Mouse (Mus musculus) heart, adult 2 months (tissue): ENCODE measurements around the gene Capn7. TPM values are rescaled to one million over a fixed set of nuclear protein-coding genes. Genes with fewer than 3 reads are reported as not detected.

Experiments used
- DNase-seq, 2 experiments: peaks; one replicate each; pipeline ENCODE4 v3.0.0; 2021
- H3K27ac ChIP-seq: fragments of 200-600 bp; 2 replicates; pipeline ENCODE4 v1.8.1; 2022
- H3K27me3 ChIP-seq: fragments of 200-500 bp; 2 replicates; pipeline ENCODE4 v1.6.1; 2012; ENCODE audit warnings: mild to moderate bottlenecking, low read length, inconsistent platforms, mixed read lengths; ENCODE audit not compliant: control insufficient read depth, insufficient read depth
- H3K36me3 ChIP-seq: fragments of 200-500 bp; 2 replicates; pipeline ENCODE4 v1.6.1; 2012; ENCODE audit warnings: low read length, inconsistent platforms; ENCODE audit not compliant: control insufficient read depth, insufficient read depth
- H3K4me1 ChIP-seq: fragments of 200-500 bp; 2 replicates; pipeline ENCODE4 v1.6.1; 2011; ENCODE audit warnings: low read length; ENCODE audit not compliant: control insufficient read depth, insufficient read depth
- H3K4me3 ChIP-seq: fragments of 200-600 bp; 2 replicates; pipeline ENCODE4 v1.8.1; 2022
- H3K79me2 ChIP-seq: fragments of 200-500 bp; replicated peaks from 2 replicates; pipeline ENCODE4 v1.6.1; 2012; ENCODE audit warnings: mild to moderate bottlenecking, inconsistent platforms, low read length, moderate library complexity, mixed read lengths; ENCODE audit not compliant: control insufficient read depth, insufficient read depth
- H3K9ac ChIP-seq: fragments of 200-500 bp; 2 replicates; pipeline ENCODE4 v1.6.1; 2012; ENCODE audit warnings: low read depth, mild to moderate bottlenecking, control low read depth, inconsistent platforms, low read length, mixed read lengths
- CTCF ChIP-seq: fragments of 200-600 bp; IDR thresholded peaks from 2 replicates; pipeline ENCODE4 v1.8.1; 2022; ENCODE audit warnings: antibody characterized with exemption, mild to moderate bottlenecking, moderate library complexity
- EP300 ChIP-seq: fragments of 200-500 bp; IDR thresholded peaks from 2 replicates; pipeline ENCODE4 v1.6.1; 2011; ENCODE audit warnings: low read depth, low read length, control low read depth; ENCODE audit not compliant: insufficient read depth
- POLR2A ChIP-seq: fragments of 200-500 bp; IDR thresholded peaks from 2 replicates; pipeline ENCODE4 v1.6.1; 2011; ENCODE audit warnings: mild to moderate bottlenecking, low read depth, low read length, control low read depth; ENCODE audit not compliant: insufficient read depth
- WGBS: fragments of 180-500 bp; shearing (Covaris S2); methylation state at CpG from one replicate; pipeline ENCODE4 v1.1.7; 2018; 5-methylcytosine and 5-hydroxymethylcytosine counted together
- intact Hi-C: fragments of 180-260 bp; cut with DNase I; formaldehyde crosslinking; loops from one replicate; pipeline ENCODE4 v1.15.1; 2025
- polyA plus RNA-seq: library from polyadenylated mRNA; depleted of rRNA; stranded (reverse); fragments of >200 nt; gene quantifications from 2 replicates; pipeline ENCODE4 v1.2.3, GENCODE M21; 2012
- total RNA-seq, 2 experiments: library from RNA; stranded (reverse); gene quantifications; 2 replicates each; pipeline ENCODE4 v1.2.3; 2021

Gene Capn7
- total and polyA plus RNA-seq, 3 experiments: 15.3 to 32.5 (median 29.6) TPM

- H3K79me2 ChIP-seq: peaks cover 2% of the 10 kb centered on the region; the same call in 1 of the 2 replicates
- peaks cover 1% of the 10 kb centered on the region; the same call in 1 of the 2 replicates for H3K4me1 ChIP-seq
- H3K27ac ChIP-seq: no peak overlapping the region
- intact Hi-C loops: loop anchor here (5.0 kb wide), 2 partner anchors 86 to 131 kb away; partner anchors contain the start of genes Bap1, Phf7 and Tnnc1
- peak overlapping the region; percentile 38; the same call in 1 of the 2 replicates for H3K9ac ChIP-seq
- TF ChIP-seq CTCF (no peak), POLR2A (no peak), EP300 (no peak)
- no peaks in the 10 kb centered on the region for H3K27me3 ChIP-seq
- DNase-seq: no peak
- H3K36me3 ChIP-seq: peaks cover 4% of the 10 kb centered on the region
- H3K4me3 ChIP-seq: peak overlapping the region; percentile 97; the same call in 1 of the 2 replicates
Observed at GRCm38 (mm10) chr14:31337947-31338346, 1.5 kb downstream of the Capn7 start.

DNA sequence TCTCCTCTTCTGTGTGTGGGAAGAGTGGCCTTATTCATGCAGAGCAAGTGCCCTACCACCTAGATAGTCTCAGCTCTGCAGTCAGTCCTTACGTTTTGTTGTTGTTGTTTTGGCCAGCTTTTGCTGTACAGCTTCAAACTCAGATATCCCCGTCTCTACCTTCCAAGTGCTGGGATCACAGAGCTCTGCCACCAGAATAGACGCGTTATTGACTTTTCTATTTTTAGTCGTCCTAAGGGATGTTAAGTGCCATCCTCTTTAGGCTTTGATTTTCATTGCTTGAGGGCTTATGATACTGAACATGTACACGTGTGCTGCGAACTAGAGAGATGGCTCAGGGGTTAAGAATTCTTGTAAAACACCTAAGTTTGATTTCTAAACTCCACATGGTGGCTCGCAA is 6.8 kb downstream of the Capn7 start:
- H3K4me1 ChIP-seq: peaks cover 2% of the 10 kb centered on the region
- DNase-seq: peak in 1 of 2 experiments; percentile 15
- no peaks in the 10 kb centered on the region for H3K27me3 ChIP-seq
- 51% methylated on average over 8 of the region's 8 CpGs for WGBS
- peak overlapping the region; percentile 78 for H3K27ac ChIP-seq
- TF ChIP-seq CTCF (no peak), POLR2A (no peak), EP300 (no peak)
- intact Hi-C loops: no loop called here
- H3K9ac ChIP-seq: peak overlapping the region; percentile 57
- H3K36me3 ChIP-seq: peaks cover 37% of the 10 kb centered on the region
- peaks cover 4% of the 10 kb centered on the region for H3K79me2 ChIP-seq
- no peak overlapping the region for H3K4me3 ChIP-seq

- WGBS: 72% methylated on average over 1 of the region's 1 CpGs
- intact Hi-C loops: no loop called here
- peaks cover 37% of the 10 kb centered on the region for H3K36me3 ChIP-seq
Observed at GRCm38 (mm10) chr14:31345367-31345766, 8.9 kb downstream of the Capn7 start.

GRCm38 (mm10) chr14:31362236-31362635 is 25.8 kb downstream of the Capn7 start:
- Histone ChIP-seq H3K36me3 (peaks cover 7% of the 10 kb centered on the region), H3K27ac (no peak overlapping the region), H3K27me3 (no peaks in the 10 kb centered on the region), H3K4me1 (no peaks in the 10 kb centered on the region), H3K9ac (no peak overlapping the region), H3K79me2 (no peaks in the 10 kb centered on the region), H3K4me3 (no peak overlapping the region)
- TF ChIP-seq CTCF: no peak
- no peak for TF ChIP-seq EP300
- TF ChIP-seq POLR2A: no peak
- 71% methylated on average over 2 of the region's 2 CpGs for WGBS
- intact Hi-C loops: no loop called here
- DNase-seq: no peak

More at GRCm38 (mm10) chr14:31345367-31345766, 8.9 kb downstream of the Capn7 start:
- Histone ChIP-seq H3K27ac (peak overlapping the region; percentile 5; the same call in 1 of the 2 replicates), H3K79me2 (peaks cover 2% of the 10 kb centered on the region), H3K4me3 (no peak overlapping the region), H3K27me3 (no peaks in the 10 kb centered on the region), H3K9ac (no peak overlapping the region), H3K4me1 (peaks cover 2% of the 10 kb centered on the region)
- TF ChIP-seq EP300: no peak
- TF ChIP-seq CTCF: no peak
- no peak for TF ChIP-seq POLR2A
- DNase-seq: no peak

DNA sequence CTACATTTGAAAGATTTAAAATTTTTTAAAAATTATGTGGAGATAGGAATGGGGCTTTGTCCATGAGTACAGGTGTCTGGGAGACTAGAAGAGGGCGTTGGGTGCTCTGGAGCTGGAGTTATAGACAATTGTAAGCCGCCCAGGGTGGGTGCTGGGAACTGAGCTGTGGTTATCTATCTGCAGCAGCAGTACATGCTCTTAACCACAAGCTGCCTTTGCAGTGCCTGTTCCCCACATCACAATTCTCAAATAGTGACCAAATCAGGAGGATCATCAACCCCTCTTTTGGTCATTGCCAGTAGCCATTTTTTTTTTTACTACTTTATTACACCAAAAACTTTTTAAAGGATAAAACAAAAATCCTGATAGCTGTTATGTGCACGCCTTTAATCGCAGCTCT is 28.2 kb downstream of the Capn7 start:
- peaks cover 6% of the 10 kb centered on the region for H3K36me3 ChIP-seq
- 99% methylated on average over 4 of the region's 4 CpGs for WGBS
- H3K4me3 ChIP-seq: no peak overlapping the region
- intact Hi-C loops: no loop called here
- TF ChIP-seq EP300: no peak
- TF ChIP-seq POLR2A: no peak
- TF ChIP-seq CTCF: no peak
- H3K27me3 ChIP-seq: no peaks in the 10 kb centered on the region
- H3K79me2 ChIP-seq: no peaks in the 10 kb centered on the region
- no peaks in the 10 kb centered on the region for H3K4me1 ChIP-seq
- no peak overlapping the region for H3K27ac ChIP-seq
- DNase-seq: no peak
- no peak overlapping the region for H3K9ac ChIP-seq

DNA sequence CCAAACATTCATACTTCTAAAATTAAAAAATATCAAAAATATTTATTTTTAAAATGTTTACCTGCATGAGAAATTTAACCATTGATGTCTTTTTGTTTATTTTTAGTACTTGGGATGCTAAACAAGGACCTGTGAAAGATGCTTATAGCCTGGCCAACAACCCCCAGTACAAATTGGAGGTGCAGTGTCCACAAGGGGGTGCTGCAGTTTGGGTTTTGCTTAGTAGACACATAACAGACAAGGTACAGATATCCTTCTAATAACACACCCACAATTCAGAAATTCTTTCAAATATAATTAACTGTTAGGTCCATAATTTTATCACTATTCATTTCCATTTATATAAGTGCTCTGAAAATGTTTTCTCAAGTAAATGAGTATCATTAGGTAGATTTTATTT is 28.9 kb downstream of the Capn7 start:
- H3K27ac ChIP-seq: no peak overlapping the region
- H3K9ac ChIP-seq: no peak overlapping the region
- intact Hi-C loops: loop anchor here (1.0 kb wide), 1 partner anchor 106 kb away; no protein-coding TSS in a partner anchor
- TF ChIP-seq EP300 (0 out of 2 replicates have a peak, but pooled peaks have one; percentile 34), CTCF (peak; percentile 88), POLR2A (no peak)
- no peak overlapping the region for H3K4me3 ChIP-seq
- no peaks in the 10 kb centered on the region for H3K79me2 ChIP-seq
- DNase-seq: peak; percentile 65 to 79
- peaks cover 6% of the 10 kb centered on the region for H3K36me3 ChIP-seq
- H3K27me3 ChIP-seq: no peaks in the 10 kb centered on the region
- no peaks in the 10 kb centered on the region for H3K4me1 ChIP-seq
